Mouse (Mus musculus) limb, embryonic 14.5 days (tissue): ENCODE measurements around the gene Sash1. TPM values are rescaled to one million over a fixed set of nuclear protein-coding genes. Genes with fewer than 3 reads are reported as not detected.

ENCODE experiments used
- ATAC-seq: fragments of 200-750 bp; cut with Nextera tagmentation; 2 replicates; pipeline ENCODE4 v1.8.0; 2017; ENCODE audit warnings: low read depth, moderate number of reproducible peaks, moderate TSS enrichment; ENCODE audit not compliant: low FRiP score
- DNase-seq: peaks from one replicate; pipeline ENCODE4 v3.0.0-alpha.2; 2015; ENCODE audit warnings: low spot score
- H3K27ac ChIP-seq: fragments of 300-500 bp; sonication (generic); replicated peaks from 2 replicates; pipeline ENCODE4 v1.5.1; 2014; ENCODE audit warnings: low read depth, mild to moderate bottlenecking, low read length, moderate library complexity, mixed read lengths
- H3K27me3 ChIP-seq: fragments of 300-500 bp; sonication (generic); 2 replicates; pipeline ENCODE4 v1.6.1; 2014; ENCODE audit warnings: low read length, mixed read lengths; ENCODE audit not compliant: control insufficient read depth, insufficient read depth
- H3K36me3 ChIP-seq: fragments of 300-500 bp; sonication (generic); 2 replicates; pipeline ENCODE4 v1.6.1; 2014; ENCODE audit warnings: mild to moderate bottlenecking, low read length, moderate library complexity, mixed read lengths; ENCODE audit not compliant: control insufficient read depth, insufficient read depth
- H3K4me1 ChIP-seq: fragments of 300-500 bp; sonication (generic); 2 replicates; pipeline ENCODE4 v1.6.1; 2014; ENCODE audit warnings: antibody characterized with exemption, low read length, mixed read lengths; ENCODE audit not compliant: control insufficient read depth, insufficient read depth
- H3K4me2 ChIP-seq: fragments of 300-500 bp; sonication (generic); replicated peaks from 2 replicates; pipeline ENCODE4 v1.6.1; 2014; ENCODE audit warnings: low read depth, mild to moderate bottlenecking, low read length, moderate library complexity; ENCODE audit not compliant: severe bottlenecking
- H3K4me3 ChIP-seq: fragments of 300-500 bp; sonication (generic); replicated peaks from 2 replicates; pipeline ENCODE4 v1.5.1; 2014; ENCODE audit warnings: low read length
- H3K9ac ChIP-seq: fragments of 300-500 bp; sonication (generic); 2 replicates; pipeline ENCODE4 v1.6.1; 2014; ENCODE audit warnings: mild to moderate bottlenecking, low read depth, low read length, moderate library complexity; ENCODE audit not compliant: severe bottlenecking
- H3K9me3 ChIP-seq: fragments of 300-500 bp; sonication (generic); 2 replicates; pipeline ENCODE4 v1.6.1; 2016; ENCODE audit warnings: low read length; ENCODE audit not compliant: control insufficient read depth
- POLR2A ChIP-seq: fragments of 200-500 bp; IDR thresholded peaks from 2 replicates; pipeline ENCODE4 v1.8.0; 2012; ENCODE audit warnings: inconsistent platforms, mild to moderate bottlenecking, moderate library complexity, borderline replicate concordance; ENCODE audit not compliant: insufficient read depth, insufficient read length; ENCODE audit errors: extremely low read depth
- WGBS: fragments of 180-500 bp; shearing (Covaris S2); extraction: QIAGEN DNeasy Blood & Tissue Kit; methylation state at CpG from one replicate; pipeline ENCODE4 v1.1.7; 2014; 5-methylcytosine and 5-hydroxymethylcytosine counted together
- polyA plus RNA-seq, 2 experiments: library from polyadenylated mRNA; depleted of rRNA in 1 of 2; stranded (reverse) in 1 of 2; unstranded in 1 of 2; fragments of >200 nt; fragmentation: Nextera tagmentation in 1 of 2; extraction: Ambion mirVana in 1 of 2; gene quantifications; 2 replicates each; pipeline versions ENCODE4 v1.2.1 to v1.2.3; 2012 to 2014

Gene Sash1
- polyA plus RNA-seq, 2 experiments, result 8.8 to 21.7 TPM

- H3K27ac ChIP-seq, result no peak overlapping the region
- 86% methylated on average over 7 of the region's 7 CpGs for WGBS
- DNase-seq, result no peak
- no peak overlapping the region for H3K4me3 ChIP-seq
- H3K4me2 ChIP-seq, result no peak overlapping the region
- no peak for ATAC-seq
- H3K9me3 ChIP-seq, result no peaks in the 10 kb centered on the region
- H3K4me1 ChIP-seq, result no peaks in the 10 kb centered on the region
- H3K9ac ChIP-seq, result no peak overlapping the region
- no peaks in the 10 kb centered on the region for H3K36me3 ChIP-seq
- no peaks in the 10 kb centered on the region for H3K27me3 ChIP-seq
- no peak for TF ChIP-seq POLR2A
Measured at GRCm38 (mm10) chr10:8693996-8694500, 191.8 kb downstream of the Sash1 start.

- H3K4me1 ChIP-seq, result no peaks in the 10 kb centered on the region
- 86% methylated on average over 4 of the region's 4 CpGs for WGBS
- TF ChIP-seq POLR2A, result no peak
- no peak overlapping the region for H3K27ac ChIP-seq
- no peaks in the 10 kb centered on the region for H3K9me3 ChIP-seq
- no peak overlapping the region for H3K9ac ChIP-seq
- no peak overlapping the region for H3K4me3 ChIP-seq
- H3K4me2 ChIP-seq, result no peak overlapping the region
- DNase-seq, result no peak
- no peaks in the 10 kb centered on the region for H3K27me3 ChIP-seq
- no peaks in the 10 kb centered on the region for H3K36me3 ChIP-seq
- no peak for ATAC-seq
Measured at GRCm38 (mm10) chr10:8693561-8693960, 192.3 kb downstream of the Sash1 start.

GRCm38 (mm10) chr10:8692531-8692930 is 193.3 kb downstream of the Sash1 start:
- no peaks in the 10 kb centered on the region for H3K36me3 ChIP-seq
- no peaks in the 10 kb centered on the region for H3K9me3 ChIP-seq
- H3K27me3 ChIP-seq, result no peaks in the 10 kb centered on the region
- DNase-seq, result no peak
- no peak for TF ChIP-seq POLR2A
- H3K4me1 ChIP-seq, result no peaks in the 10 kb centered on the region
- WGBS, result 90% methylated on average over 2 of the region's 2 CpGs
- no peak for ATAC-seq
- no peak overlapping the region for H3K4me3 ChIP-seq
- no peak overlapping the region for H3K9ac ChIP-seq
- no peak overlapping the region for H3K27ac ChIP-seq
- no peak overlapping the region for H3K4me2 ChIP-seq

- no peak for ATAC-seq
- no peak for DNase-seq
- Histone ChIP-seq H3K4me2 (no peak overlapping the region), H3K27me3 (no peaks in the 10 kb centered on the region), H3K4me3 (no peak overlapping the region), H3K36me3 (no peaks in the 10 kb centered on the region), H3K9me3 (no peaks in the 10 kb centered on the region), H3K4me1 (no peaks in the 10 kb centered on the region), H3K27ac (no peak overlapping the region), H3K9ac (no peak overlapping the region)
- TF ChIP-seq POLR2A, result no peak
- WGBS, result 85% methylated on average over 1 of the region's 1 CpGs
Measured at GRCm38 (mm10) chr10:8686219-8686618, 199.7 kb downstream of the Sash1 start.

GRCm38 (mm10) chr10:8685269-8685668 is 200.6 kb downstream of the Sash1 start:
- Histone ChIP-seq H3K36me3 (no peaks in the 10 kb centered on the region), H3K4me2 (no peak overlapping the region), H3K27ac (no peak overlapping the region), H3K4me3 (no peak overlapping the region), H3K4me1 (no peaks in the 10 kb centered on the region), H3K9ac (no peak overlapping the region), H3K9me3 (no peaks in the 10 kb centered on the region), H3K27me3 (no peaks in the 10 kb centered on the region)
- ATAC-seq, result no peak
- 91% methylated on average over 7 of the region's 7 CpGs for WGBS
- DNase-seq, result no peak
- TF ChIP-seq POLR2A, result no peak

GRCm38 (mm10) chr10:8682900-8683299 is 203.0 kb downstream of the Sash1 start:
- H3K9me3 ChIP-seq, result no peaks in the 10 kb centered on the region
- TF ChIP-seq POLR2A, result no peak
- no peaks in the 10 kb centered on the region for H3K27me3 ChIP-seq
- H3K9ac ChIP-seq, result no peak overlapping the region
- H3K27ac ChIP-seq, result no peak overlapping the region
- 26% methylated on average over 4 of the region's 4 CpGs for WGBS
- ATAC-seq (no peak), DNase-seq (peak; percentile 83)
- H3K36me3 ChIP-seq, result no peaks in the 10 kb centered on the region
- H3K4me3 ChIP-seq, result no peak overlapping the region
- H3K4me1 ChIP-seq, result no peaks in the 10 kb centered on the region
- H3K4me2 ChIP-seq, result no peak overlapping the region
